Mouse (Mus musculus): ENCODE measurements around the gene Trim65.

The Trim65 gene

GRCm38 (mm10) chr11:116130488-116131205 is at the start of gene Trim65:
TSS of gene Trim65 (minus strand) at chr11:116131128.
- peak; percentile 83 for DNase-seq (ENCODE audit: low spot score)

- DNase-seq (ENCODE audit: low spot score), result no peak
Observed at GRCm38 (mm10) chr11:116178411-116179121, 47.6 kb upstream of the Trim65 start.

GRCm38 (mm10) chr11:116176010-116176409 is 45.1 kb upstream of the Trim65 start:
- no peak for DNase-seq (ENCODE audit: low spot score)

GRCm38 (mm10) chr11:116174775-116175448 is 44.0 kb upstream of the Trim65 start:
- no peak for DNase-seq (ENCODE audit: low spot score)

GRCm38 (mm10) chr11:116171959-116172358 is 41.0 kb upstream of the Trim65 start:
- no peak for DNase-seq (ENCODE audit: low spot score)

GRCm38 (mm10) chr11:116170003-116170800 is 39.3 kb upstream of the Trim65 start:
- no peak for DNase-seq (ENCODE audit: low spot score)

- DNase-seq (ENCODE audit: low spot score), result no peak
Observed at GRCm38 (mm10) chr11:116169214-116169613, 38.3 kb upstream of the Trim65 start.

- DNase-seq (ENCODE audit: low spot score), result peak; percentile 88
Observed at GRCm38 (mm10) chr11:116167884-116168439, 37.0 kb upstream of the Trim65 start, which contains the start of gene Fbf1. TSS of gene Fbf1 (minus strand) at chr11:116168166.

GRCm38 (mm10) chr11:116167232-116167631 is 36.3 kb upstream of the Trim65 start:
- no peak for DNase-seq (ENCODE audit: low spot score)

- no peak for DNase-seq (ENCODE audit: low spot score)
Observed at GRCm38 (mm10) chr11:116163002-116163401, 32.1 kb upstream of the Trim65 start.

- no peak for DNase-seq (ENCODE audit: low spot score)
Observed at GRCm38 (mm10) chr11:116162146-116162545, 31.2 kb upstream of the Trim65 start.

GRCm38 (mm10) chr11:116161312-116161711 is 30.4 kb upstream of the Trim65 start:
- DNase-seq (ENCODE audit: low spot score), result no peak

- peak; percentile 40 for DNase-seq (ENCODE audit: low spot score)
Observed at GRCm38 (mm10) chr11:116150960-116151359, 20.0 kb upstream of the Trim65 start.

- DNase-seq (ENCODE audit: low spot score), result no peak
Observed at GRCm38 (mm10) chr11:116149341-116149740, 18.4 kb upstream of the Trim65 start.

- no peak for DNase-seq (ENCODE audit: low spot score)
Observed at GRCm38 (mm10) chr11:116148761-116149221, 17.9 kb upstream of the Trim65 start.

- DNase-seq (ENCODE audit: low spot score), result no peak
Observed at GRCm38 (mm10) chr11:116146294-116146985, 15.5 kb upstream of the Trim65 start.

GRCm38 (mm10) chr11:116145481-116146293 is 14.8 kb upstream of the Trim65 start:
- no peak for DNase-seq (ENCODE audit: low spot score)

- no peak for DNase-seq (ENCODE audit: low spot score)
Observed at GRCm38 (mm10) chr11:116143468-116143867, 12.5 kb upstream of the Trim65 start.

- DNase-seq (ENCODE audit: low spot score), result peak; percentile 73
Observed at GRCm38 (mm10) chr11:116142211-116142991, 11.5 kb upstream of the Trim65 start.

All from spleen, adult 12 weeks (tissue).